24 mouse cellular contexts compared by ENCODE assay signal in the genomic region with DNA sequence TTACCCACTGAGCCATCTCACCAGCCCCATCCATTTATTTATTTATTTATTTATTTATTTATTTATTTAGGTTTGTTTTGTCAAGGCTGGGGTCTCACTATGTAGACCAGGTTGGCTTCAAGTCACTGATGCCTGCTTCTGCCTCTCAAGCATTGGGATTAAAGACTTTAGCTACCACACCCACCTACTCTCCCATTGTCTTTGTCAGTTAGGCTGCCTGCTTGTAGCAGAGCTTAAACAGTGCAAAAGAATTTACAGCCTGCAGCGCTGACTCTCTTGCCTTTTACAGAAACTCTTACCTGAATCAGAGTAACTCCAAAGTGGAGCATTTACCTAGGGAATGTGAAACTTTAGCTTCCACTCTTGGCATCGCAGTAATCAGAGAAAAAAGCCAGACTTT. TPM values are rescaled to one million over a fixed set of nuclear protein-coding genes. Genes with fewer than 3 reads are reported as not detected.
A peak's percentile ranks its signal among the peaks of the same experiment; 100 is the strongest.
DNase-seq lines count a peak whose midpoint lies in the region; ATAC-seq and TF ChIP-seq lines count a peak whose summit lies in the region.
"Had no signal": no experiment of that assay in that cellular context is flagged by ENCODE, and none has a peak within 500 bp of the region (broad histone marks: within the 10 kb centered on the region; RNA-seq: fewer than 3 reads in every experiment).

No protein-coding gene starts in this region.

- peaks cover 7% of the 10 kb centered on the region for H3K36me3 ChIP-seq in intestine, embryonic 16.5 days (ENCODE audit: control insufficient read depth, insufficient read depth, low read length)
- peaks cover 39% of the 10 kb centered on the region for H3K36me3 ChIP-seq in intestine, postnatal 0 days (ENCODE audit: control insufficient read depth, insufficient read depth)
- no peaks in the 10 kb centered on the region for H3K36me3 ChIP-seq in midbrain, embryonic 11.5 days (ENCODE audit: control insufficient read depth, insufficient read depth, low read length)
- peaks cover 27% of the 10 kb centered on the region for H3K36me3 ChIP-seq in midbrain, embryonic 14.5 days (ENCODE audit: control insufficient read depth, insufficient read depth, low read length)

- H3K9ac ChIP-seq in intestine, embryonic 16.5 days (ENCODE audit: low read depth, low read length), result no peak overlapping the region
- H3K9ac ChIP-seq in intestine, postnatal 0 days (ENCODE audit: low read depth, low read length), result no peak overlapping the region
- H3K9ac ChIP-seq in midbrain, embryonic 11.5 days (ENCODE audit: low read length), result no peak overlapping the region
- H3K9ac ChIP-seq in midbrain, embryonic 14.5 days (replicated peaks; ENCODE audit: low read length), result no peak overlapping the region
- H3K9ac ChIP-seq: embryonic facial prominence, embryonic 13.5 days; embryonic facial prominence, embryonic 15.5 days; forebrain, embryonic 12.5 days had no signal

- no peak overlapping the region for H3K4me2 ChIP-seq in intestine, embryonic 16.5 days (ENCODE audit: low read depth, low read length)
- no peak overlapping the region for H3K4me2 ChIP-seq in intestine, postnatal 0 days (replicated peaks; ENCODE audit: low read depth)
- no peak overlapping the region for H3K4me2 ChIP-seq in midbrain, embryonic 11.5 days
- no peak overlapping the region for H3K4me2 ChIP-seq in midbrain, embryonic 14.5 days (ENCODE audit: low read length)
- H3K4me2 ChIP-seq: embryonic facial prominence, embryonic 13.5 days; embryonic facial prominence, embryonic 15.5 days; forebrain, embryonic 12.5 days had no signal

- DNase-seq in midbrain, embryonic 11.5 days (ENCODE audit: low spot score, missing footprints), result peak; percentile 44
- no peak for DNase-seq in midbrain, embryonic 14.5 days
- DNase-seq in ES-CJ7 (ENCODE audit: low read depth, low spot score) (peak; percentile 59), ZHBTc4 (ENCODE audit: low read depth, low spot score) (peak; percentile 67)
- DNase-seq in left cerebral cortex, adult 8-10 months (ENCODE audit: low spot score in 2 of 2), result no peak
- no peak for DNase-seq in spleen, postnatal 10 days (ENCODE audit: low spot score in 2 of 2)
- DNase-seq: adrenal gland, adult 2 months; adrenal gland, postnatal 10 days; adrenal gland, postnatal 25 days; cerebellum, adult 11 months; cerebellum, adult 18-20 months; cerebellum, adult 8-10 months; cerebellum, adult 9-11 months; cerebellum, postnatal 14 days; cerebellum, postnatal 36 days; embryo, embryonic 11 days had no signal

- H3K9me3 ChIP-seq in intestine, embryonic 16.5 days (ENCODE audit: control insufficient read depth, low read length), result no peaks in the 10 kb centered on the region
- no peaks in the 10 kb centered on the region for H3K9me3 ChIP-seq in intestine, postnatal 0 days (ENCODE audit: control insufficient read depth)
- H3K9me3 ChIP-seq in midbrain, embryonic 11.5 days (ENCODE audit: control insufficient read depth, low read length), result no peaks in the 10 kb centered on the region
- H3K9me3 ChIP-seq in midbrain, embryonic 14.5 days (ENCODE audit: control insufficient read depth, low read length), result no peaks in the 10 kb centered on the region
- H3K9me3 ChIP-seq: embryonic facial prominence, embryonic 13.5 days; embryonic facial prominence, embryonic 15.5 days; forebrain, embryonic 10.5 days; forebrain, embryonic 12.5 days had no signal

- H3K27ac ChIP-seq in intestine, embryonic 16.5 days (ENCODE audit: low read length), result 0 out of 2 replicates have a peak overlapping the region, but pooled peaks have one; percentile 36
- H3K27ac ChIP-seq in intestine, postnatal 0 days (ENCODE audit: low read depth, low read length), result no peak overlapping the region
- no peak overlapping the region for H3K27ac ChIP-seq in midbrain, embryonic 11.5 days (ENCODE audit: low read depth, low read length)
- no peak overlapping the region for H3K27ac ChIP-seq in midbrain, embryonic 14.5 days (replicated peaks; ENCODE audit: low read depth, low read length)
- H3K27ac ChIP-seq: embryonic facial prominence, embryonic 13.5 days; embryonic facial prominence, embryonic 15.5 days; forebrain, embryonic 10.5 days; forebrain, embryonic 12.5 days had no signal

- H3K4me3 ChIP-seq in intestine, embryonic 16.5 days (ENCODE audit: low read length), result no peak overlapping the region
- no peak overlapping the region for H3K4me3 ChIP-seq in intestine, postnatal 0 days (ENCODE audit: low read depth, low read length)
- H3K4me3 ChIP-seq in midbrain, embryonic 11.5 days (ENCODE audit: low read depth, low read length), result no peak overlapping the region
- no peak overlapping the region for H3K4me3 ChIP-seq in midbrain, embryonic 14.5 days (replicated peaks; ENCODE audit: low read depth, low read length)
- H3K4me3 ChIP-seq: embryonic facial prominence, embryonic 13.5 days; embryonic facial prominence, embryonic 15.5 days; erythroblast, embryonic 14.5 days; forebrain, embryonic 10.5 days; forebrain, embryonic 12.5 days had no signal

- WGBS in intestine, embryonic 16.5 days, result 59% methylated on average over 2 of the region's 2 CpGs
- 41% methylated on average over 2 of the region's 2 CpGs for WGBS in intestine, postnatal 0 days
- WGBS in midbrain, embryonic 11.5 days, result 77% methylated on average over 2 of the region's 2 CpGs
- WGBS in midbrain, embryonic 14.5 days, result 72% methylated on average over 2 of the region's 2 CpGs

- peaks cover 23% of the 10 kb centered on the region for H3K4me1 ChIP-seq in intestine, embryonic 16.5 days (ENCODE audit: control insufficient read depth, insufficient read depth, low read length)
- peaks cover 14% of the 10 kb centered on the region; the same call in 1 of the 2 replicates for H3K4me1 ChIP-seq in intestine, postnatal 0 days (replicated peaks; ENCODE audit: control insufficient read depth, insufficient read depth, low read length)
- H3K4me1 ChIP-seq in midbrain, embryonic 11.5 days (ENCODE audit: control insufficient read depth, insufficient read depth, low read length), result peaks cover 37% of the 10 kb centered on the region
- peaks cover 49% of the 10 kb centered on the region for H3K4me1 ChIP-seq in midbrain, embryonic 14.5 days (ENCODE audit: control insufficient read depth, insufficient read depth, low read length)

- no peak for TF ChIP-seq CTCF in intestine, postnatal 0 days (IDR thresholded peaks at IDR 0.05; ENCODE audit: low read depth)

- no peaks in the 10 kb centered on the region for H3K27me3 ChIP-seq in intestine, embryonic 16.5 days (replicated peaks; ENCODE audit: control insufficient read depth, insufficient read depth, low read length)
- no peaks in the 10 kb centered on the region for H3K27me3 ChIP-seq in intestine, postnatal 0 days (replicated peaks; ENCODE audit: control insufficient read depth, insufficient read depth, low read length)
- H3K27me3 ChIP-seq in midbrain, embryonic 11.5 days (ENCODE audit: control insufficient read depth, insufficient read depth, low read length), result no peaks in the 10 kb centered on the region
- H3K27me3 ChIP-seq in midbrain, embryonic 14.5 days (ENCODE audit: control insufficient read depth, insufficient read depth, low read length), result no peaks in the 10 kb centered on the region
- H3K27me3 ChIP-seq: embryonic facial prominence, embryonic 13.5 days; embryonic facial prominence, embryonic 15.5 days; forebrain, embryonic 12.5 days had no signal

- ATAC-seq in intestine, embryonic 16.5 days, result 0 out of 2 replicates have a peak, but pooled peaks have one; percentile 17
- ATAC-seq in intestine, postnatal 0 days, result no peak
- no peak for ATAC-seq in midbrain, embryonic 11.5 days (ENCODE audit: low FRiP score)
- ATAC-seq in midbrain, embryonic 14.5 days (ENCODE audit: low FRiP score, low TSS enrichment), result no peak
- ATAC-seq: forebrain, embryonic 14.5 days had no signal

RNA-seq across cellular contexts. Expression of a gene that starts 12.1 kb away (rescaled TPM):
- 13.7 and 23.2 TPM in 2 replicates for polyA plus RNA-seq in intestine, embryonic 16.5 days (2015; fragmentation: Nextera tagmentation; extraction: Ambion mirVana)
- polyA plus RNA-seq in intestine, postnatal 0 days (2015; fragmentation: Nextera tagmentation; extraction: Ambion mirVana), result 15.8 and 16.2 TPM in 2 replicates
- polyA plus RNA-seq in midbrain, embryonic 11.5 days (2014; fragmentation: Nextera tagmentation; extraction: Ambion mirVana), result 9.0 and 10.9 TPM in 2 replicates
- polyA plus RNA-seq in midbrain, embryonic 14.5 days (2014; fragmentation: Nextera tagmentation; extraction: Ambion mirVana), result 22.3 and 23.7 TPM in 2 replicates
- 100 to 1,000 TPM; 190 to 208 (median 194) TPM for total RNA-seq in left cerebral cortex, adult 8-10 months (2022)

Comparison
In these comparisons a context has a peak if more than half of its experiments do, and no peak if none do; other contexts are left out.
1. DNase-seq: peak in midbrain, embryonic 11.5 days (single experiment), ES-CJ7 (single experiment) and ZHBTc4 (single experiment); none in midbrain, embryonic 14.5 days (single experiment), left cerebral cortex, adult 8-10 months (0 of 2) and spleen, postnatal 10 days (0 of 2).